Mouse (Mus musculus): ENCODE measurements at regions not wholly inside any gene's neighbourhood (a gene's known extent, or its start where the extent isn't known, plus 50 kb on each side); places are given as distances from the start of the nearest gene placed in this dataset.

DNA sequence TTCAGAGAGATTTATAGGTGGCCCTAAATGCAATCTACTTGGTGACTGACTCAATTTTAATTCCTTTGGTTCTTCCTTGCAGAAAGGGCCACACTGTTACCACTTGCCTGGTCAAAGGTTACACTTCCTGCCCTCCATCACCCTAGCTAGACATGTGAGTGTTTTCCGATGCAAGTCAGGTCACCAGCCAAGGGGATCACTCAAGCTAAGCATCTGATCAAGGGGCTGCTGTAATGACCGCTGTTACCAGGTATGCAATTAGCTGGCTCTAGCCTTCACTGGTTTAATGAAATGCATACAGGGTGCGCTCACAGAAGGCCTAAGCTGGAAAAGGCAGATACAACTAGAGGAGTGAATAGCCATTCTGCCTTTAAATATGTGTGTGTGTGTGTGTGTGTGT lies 105.1 kb downstream of the Mtx2 start:
- DNase-seq = no peak

DNA sequence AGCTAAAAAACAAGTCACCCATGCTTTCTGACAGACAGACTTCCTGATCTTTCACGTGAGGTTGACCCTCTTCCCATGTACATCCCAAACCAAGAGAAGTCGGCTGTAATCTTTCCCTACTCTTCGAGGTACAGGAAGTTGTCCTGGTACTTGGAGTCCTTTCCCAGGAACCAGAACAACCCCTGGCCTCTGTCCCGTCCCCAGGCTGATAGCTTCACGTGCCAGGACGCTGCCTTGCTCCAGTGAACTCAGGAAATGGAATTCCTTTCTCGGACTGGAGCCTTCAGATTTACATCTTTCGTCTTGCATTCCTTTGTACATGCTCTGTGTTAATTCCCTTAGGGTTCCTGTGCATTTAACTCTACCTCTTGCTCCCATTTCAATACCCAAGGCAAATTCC lies 107.6 kb downstream of the Mtx2 start:
- DNase-seq = no peak

DNA sequence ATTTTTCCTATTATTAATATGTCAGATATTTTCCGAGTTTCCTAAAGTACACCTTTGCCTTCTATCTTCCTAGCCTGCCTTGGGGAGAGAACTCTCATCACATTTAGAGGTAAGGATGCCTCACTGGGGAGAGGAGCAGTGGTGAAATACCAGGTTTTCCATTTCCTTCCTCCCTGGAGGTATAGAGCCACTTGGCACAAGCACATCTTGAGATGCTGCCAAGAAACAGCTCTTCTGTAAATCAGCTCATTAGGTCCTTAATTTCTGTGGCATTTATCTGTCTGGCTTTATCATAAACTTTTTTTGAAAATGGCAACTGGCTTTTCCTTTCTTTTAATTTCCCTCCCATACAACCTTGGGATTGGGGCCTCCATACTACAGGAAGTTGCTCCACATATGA lies 108.2 kb downstream of the Mtx2 start:
- no peak for DNase-seq

DNA sequence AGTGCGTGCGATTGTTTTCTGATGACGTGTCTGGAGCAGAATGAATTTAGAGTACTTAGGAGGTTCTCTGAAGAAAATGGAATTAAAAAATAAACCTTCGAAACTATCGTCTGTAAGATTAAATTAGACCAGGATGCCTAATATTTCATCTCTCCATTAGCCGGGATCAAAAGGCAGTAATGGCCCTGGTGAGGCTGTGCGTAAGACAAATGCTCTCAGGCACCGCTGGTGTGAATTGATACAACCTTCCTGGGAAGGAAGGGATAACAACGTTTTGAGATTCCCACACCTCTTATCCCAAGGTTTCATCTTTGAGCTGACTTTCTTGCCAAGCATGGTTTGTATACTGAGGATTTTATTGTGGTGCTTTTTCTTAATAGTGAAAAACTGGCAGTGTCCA lies 113.1 kb downstream of the Mtx2 start:
- DNase-seq = no peak

DNA sequence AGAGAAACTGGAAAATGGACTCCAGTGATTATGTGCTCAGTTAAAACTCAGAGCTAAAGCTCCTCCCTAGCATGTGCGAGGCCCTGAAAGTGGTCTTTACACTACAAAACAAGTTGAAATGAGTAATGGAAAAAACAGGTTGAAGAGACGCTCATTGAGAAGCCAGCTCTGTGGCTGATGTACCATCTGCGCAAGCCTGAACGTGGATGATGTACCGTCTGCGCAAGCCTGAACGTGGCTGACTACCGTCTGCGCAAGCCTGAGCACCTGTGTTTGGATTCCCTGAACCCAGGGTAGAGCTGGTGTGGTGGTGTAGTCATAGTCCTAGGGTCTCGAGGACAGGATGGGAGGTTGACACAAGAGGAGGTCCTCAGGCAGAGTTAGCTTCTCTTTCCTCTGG lies 116.4 kb downstream of the Mtx2 start:
- DNase-seq = no peak

DNA sequence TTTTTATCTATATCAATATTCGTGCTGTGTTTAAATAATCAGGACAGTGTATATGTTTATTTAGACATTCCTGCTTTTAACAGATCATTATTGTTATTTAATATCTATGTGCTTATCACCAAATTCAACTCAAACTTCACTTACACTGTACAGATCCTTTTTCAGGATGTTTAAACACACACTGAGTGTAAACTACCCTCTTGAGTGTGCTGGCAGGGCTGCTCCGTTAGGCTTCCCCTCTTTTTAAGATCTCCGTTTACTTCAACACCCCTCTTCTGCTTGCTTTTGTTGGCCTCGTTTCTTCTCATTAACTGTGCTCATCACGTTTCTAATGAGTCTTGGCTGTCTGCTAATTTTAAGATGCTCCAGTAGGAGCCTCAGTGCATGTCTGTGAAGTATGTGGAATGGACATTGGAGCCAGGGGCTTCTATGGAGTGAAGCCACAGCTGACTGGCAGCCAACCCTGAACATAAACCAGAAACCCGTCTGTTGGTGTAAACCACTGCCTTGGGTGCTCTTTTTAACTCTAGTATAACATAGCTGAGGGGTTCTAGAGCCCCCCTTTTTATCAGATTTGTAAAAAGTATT lies 117.1 kb downstream of the Mtx2 start:
- no peak for DNase-seq

DNA sequence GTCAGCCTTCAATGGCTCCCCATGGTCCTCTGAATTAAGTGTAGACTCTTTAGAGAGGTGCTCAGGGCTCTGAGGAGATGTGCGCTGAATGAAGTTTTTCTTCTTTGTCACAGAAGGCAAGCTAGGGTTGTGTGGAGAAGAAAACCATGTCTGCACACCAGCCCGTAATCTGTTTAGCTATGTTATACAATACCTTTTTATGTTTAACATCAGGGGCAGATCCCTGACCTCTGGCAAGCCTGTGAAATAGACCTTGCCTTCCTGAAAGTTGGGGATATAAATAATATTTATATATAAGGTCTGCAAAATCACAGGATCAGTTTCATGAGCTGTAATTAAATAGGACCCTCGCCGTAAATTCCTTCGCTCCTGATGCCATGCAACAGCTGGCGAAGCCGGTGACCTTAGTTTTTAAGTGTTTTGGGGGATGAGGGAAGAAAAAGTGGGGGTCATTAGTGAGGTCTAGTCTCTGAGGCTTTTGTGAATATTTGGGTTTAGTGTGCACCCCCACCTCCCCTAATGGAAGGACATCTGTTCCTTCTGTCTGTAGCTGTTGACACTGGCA lies 119.7 kb downstream of the Mtx2 start:
- DNase-seq = no peak

DNA sequence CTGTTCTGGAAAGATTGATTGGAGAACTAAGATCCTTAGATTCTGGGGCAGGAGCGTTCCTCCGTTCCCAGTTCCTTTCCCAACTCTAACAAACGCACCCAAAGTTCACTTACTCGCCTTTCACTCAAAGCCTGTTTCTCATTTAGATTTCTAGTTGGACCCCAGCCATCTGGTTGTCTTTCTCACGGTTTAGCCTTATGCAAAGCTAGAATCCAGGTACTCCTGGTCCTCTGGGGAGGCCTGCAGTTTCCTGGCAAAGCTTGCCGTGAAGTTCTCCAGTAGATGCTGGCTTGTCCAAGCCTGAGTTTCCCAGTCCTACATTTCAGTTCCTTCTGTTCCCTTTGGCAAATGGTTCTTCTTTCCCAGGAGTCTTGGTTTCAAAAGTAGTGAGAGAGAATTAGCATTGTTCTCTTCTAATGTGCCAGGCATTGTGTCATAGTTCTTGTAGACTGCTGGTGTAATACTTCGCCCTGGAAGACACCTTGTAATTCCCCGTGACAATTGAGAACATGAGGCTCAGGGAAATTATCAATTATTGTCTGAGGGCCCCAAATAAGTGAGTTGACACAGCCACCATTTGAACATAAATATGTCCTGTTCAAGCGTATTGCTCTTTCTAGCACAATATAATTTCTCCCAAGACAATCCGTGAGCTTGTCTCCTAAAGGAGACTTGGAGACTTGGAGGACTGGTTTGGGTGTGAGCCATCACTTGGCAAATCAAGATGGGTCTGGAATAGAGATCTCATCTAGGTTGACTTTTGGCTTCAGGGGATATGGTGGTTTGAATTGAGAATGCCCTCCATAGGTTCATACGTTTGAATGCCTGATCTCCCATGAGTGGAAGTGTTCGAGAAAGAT lies 126.0 kb downstream of the Mtx2 start:
- DNase-seq = no peak

DNA sequence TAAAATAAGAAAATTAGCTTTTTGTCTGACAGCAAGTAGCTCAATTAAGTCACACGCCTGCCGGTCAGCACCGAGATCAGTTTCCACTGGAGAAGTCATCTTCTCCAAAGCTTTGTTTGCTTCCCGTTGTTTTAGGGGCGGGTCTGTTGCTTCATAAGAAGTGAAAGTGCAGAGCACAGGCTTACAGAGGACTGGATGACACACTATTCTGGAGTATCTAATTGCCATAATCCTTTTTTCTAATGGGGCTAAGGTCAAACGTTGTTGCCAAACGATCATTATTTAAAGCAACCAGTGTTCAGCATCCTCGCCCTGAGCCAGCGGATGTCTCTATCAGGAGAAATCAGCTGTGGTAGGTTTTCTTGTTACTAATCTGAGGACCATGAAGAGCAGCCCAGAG lies 128.5 kb downstream of the Mtx2 start:
- no peak for DNase-seq

DNA sequence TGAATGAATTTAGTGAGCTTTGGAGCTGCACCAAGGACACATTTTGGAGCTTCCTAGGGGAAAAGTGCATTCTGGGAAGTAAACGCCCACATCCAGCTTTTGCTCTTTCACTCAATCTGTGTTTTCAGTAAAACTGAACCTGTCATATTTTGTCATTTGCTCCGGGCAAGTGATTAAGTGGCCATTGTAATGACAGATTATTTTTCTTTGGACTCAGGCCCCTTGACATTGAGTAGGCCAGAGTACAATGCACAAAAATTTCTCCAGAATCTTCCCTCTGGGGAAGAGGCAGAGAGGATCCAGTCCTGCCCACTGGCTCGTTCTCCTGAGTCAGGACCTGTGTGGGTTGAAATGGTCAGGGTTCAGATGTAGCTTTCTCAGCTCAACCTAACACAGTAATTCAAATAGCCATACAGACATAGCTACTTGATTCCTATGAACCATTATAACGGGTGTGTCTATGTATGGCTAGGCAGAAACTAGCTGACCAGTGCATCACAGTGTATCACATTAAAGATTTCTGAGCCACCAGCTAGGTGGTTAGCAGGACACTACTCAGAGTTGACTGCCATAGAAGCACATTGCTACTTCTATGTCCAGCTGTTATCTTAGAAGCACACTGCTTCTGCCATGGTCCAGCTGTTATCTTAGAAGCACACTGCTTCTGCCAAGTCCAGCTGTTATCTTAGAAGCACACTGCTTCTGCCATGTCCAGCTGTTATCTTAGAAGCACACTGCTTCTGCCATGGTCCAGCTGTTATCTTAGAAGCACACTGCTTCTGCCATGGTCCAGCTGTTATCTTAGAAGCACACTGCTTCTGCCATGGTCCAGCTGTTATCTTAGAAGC lies 129.9 kb downstream of the Mtx2 start:
- DNase-seq = no peak

DNA sequence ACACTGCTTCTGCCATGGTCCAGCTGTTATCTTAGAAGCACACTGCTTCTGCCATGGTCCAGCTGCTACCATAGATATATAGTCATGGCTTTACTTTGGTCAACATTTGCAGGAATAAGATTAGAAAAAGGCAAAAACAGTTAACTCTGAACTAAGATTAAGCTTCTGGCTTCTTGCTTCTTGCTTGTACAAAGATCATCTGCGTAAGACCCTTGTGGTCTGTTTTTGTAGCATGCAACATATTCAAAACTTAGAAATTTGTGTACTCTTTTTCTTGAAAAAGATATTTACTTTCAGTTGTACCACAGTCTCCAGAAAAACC lies 130.5 kb downstream of the Mtx2 start:
- no peak for DNase-seq

DNA sequence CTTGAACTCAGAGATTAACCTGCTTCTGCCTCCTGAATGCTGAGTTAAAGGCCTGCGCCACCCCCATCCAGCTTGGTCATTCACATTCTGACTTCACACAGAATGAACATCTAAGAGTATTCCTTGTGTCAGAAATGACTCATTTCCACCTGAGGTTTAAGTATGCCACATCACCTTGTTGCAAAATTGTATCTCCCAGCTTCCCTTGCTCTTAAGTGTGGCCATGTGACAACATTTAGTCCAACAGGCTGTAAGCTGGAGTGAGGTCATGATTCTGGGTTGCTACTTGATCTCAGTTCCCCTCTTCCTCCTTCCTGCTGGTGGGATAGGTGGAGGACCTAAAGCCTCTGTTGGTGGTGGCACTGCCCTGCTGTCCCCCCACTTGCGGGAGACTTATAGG lies 131.0 kb downstream of the Mtx2 start:
- no peak for DNase-seq

DNA sequence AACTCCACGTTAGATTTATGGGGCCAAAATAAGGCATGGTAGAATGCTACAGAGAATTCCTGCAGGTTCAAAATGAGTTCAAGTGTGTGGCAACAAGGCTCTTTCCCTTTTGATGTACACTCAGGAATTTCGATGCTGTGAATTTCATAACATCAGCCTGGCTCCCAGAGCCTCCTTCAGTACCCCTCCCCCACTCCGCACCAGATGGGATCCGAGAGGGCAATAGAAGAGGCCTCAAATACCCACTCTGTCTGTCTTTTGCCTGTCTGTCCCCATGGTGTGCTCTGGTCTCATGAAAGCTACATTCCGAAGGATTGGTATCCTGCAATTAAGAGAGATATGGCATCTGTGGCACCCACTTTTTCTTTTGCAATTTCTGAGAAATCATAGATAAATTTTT lies 134.3 kb downstream of the Mtx2 start:
- DNase-seq = no peak

DNA sequence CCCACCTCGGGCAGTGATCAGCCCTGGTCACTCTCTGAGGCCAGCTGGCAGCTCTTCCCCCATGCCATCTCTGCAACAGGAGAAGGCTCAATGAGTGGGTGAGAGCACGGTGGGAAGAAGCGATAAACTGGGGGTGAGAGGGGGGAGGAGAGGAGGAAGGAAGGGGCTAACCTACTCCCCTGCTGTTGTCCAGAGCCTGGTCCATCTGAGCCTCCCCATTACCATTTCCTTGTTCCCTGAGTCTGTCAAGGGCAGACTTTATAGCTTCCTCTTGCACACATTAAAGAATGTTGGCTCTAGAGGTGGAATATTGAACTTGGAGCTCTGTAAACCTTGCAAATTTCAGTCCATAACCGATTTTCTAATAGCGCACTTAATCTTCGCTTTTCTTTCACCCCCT lies 136.8 kb downstream of the Mtx2 start:
- DNase-seq = no peak

DNA sequence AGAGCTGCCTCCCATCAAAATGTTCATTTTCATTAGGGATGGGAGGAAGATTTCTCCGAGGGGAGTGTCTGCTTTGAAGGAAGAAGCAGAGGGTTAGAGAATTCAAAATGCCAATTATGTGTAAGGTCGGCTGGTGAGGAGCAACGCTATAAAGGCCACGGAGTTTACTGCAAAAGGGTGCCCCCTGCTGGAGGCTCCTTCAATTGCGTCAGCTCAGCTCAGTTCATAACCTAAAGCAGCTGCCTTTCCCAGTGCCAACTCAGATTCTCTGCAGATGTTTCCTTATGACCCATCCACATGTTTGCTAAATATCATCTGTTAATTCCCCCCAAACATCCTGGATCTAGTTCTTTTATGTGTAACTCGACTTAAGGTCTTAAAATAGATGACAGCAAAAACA lies 138.8 kb downstream of the Mtx2 start:
- peak; percentile 16 to 30 for DNase-seq

DNA sequence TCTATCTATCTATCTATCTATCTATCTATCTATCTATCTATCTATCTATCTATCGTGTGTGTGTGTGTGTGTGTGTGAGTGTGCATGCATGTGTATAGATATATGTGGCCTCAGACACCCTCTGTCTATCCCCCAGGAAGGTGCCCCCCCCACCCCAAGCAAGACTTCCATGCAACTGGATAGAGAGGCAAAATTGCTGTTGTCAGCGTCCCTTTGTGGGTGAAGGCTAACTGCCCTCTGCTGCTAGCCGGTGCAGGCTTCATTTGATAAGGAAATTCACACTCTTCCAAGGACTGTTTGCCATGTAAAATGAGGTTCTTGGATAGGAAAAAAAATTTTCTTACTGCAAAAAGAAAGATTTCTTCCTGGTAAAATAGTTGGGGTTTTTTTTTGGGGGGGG lies 139.4 kb downstream of the Mtx2 start:
- no peak for DNase-seq

DNA sequence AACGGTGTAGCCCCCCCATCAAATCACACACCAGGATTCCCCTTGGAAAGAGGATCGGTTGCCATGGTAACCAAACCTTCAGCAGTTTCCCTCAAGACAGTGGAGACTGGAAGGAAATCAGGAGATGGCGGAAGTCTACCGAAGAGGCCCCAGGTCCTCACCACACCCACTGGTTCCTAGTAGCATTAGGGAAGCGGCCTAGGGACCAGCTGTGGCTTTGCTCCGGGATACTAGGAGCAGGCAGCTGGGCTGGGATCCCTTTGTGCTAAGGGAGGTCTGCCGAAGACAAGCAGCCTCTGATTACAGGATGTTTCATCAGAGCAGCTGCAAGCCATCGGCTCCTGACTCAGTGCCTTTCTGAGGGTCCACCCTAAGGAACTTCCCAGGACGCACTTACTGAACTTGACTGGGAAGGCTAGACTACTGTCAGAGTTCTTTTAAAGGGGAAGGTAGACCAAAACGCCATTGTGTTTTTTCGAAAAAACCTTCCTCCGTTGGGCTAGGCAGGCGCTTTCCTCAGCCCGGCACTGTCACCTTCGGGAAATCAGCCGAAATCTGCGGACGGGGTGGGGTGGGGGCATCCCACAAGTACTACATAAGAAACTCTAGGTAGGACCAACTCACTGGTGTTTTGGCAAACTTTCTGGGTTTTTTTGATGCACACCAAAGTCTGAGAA lies 139.9 kb downstream of the Mtx2 start:
- DNase-seq = no peak

DNA sequence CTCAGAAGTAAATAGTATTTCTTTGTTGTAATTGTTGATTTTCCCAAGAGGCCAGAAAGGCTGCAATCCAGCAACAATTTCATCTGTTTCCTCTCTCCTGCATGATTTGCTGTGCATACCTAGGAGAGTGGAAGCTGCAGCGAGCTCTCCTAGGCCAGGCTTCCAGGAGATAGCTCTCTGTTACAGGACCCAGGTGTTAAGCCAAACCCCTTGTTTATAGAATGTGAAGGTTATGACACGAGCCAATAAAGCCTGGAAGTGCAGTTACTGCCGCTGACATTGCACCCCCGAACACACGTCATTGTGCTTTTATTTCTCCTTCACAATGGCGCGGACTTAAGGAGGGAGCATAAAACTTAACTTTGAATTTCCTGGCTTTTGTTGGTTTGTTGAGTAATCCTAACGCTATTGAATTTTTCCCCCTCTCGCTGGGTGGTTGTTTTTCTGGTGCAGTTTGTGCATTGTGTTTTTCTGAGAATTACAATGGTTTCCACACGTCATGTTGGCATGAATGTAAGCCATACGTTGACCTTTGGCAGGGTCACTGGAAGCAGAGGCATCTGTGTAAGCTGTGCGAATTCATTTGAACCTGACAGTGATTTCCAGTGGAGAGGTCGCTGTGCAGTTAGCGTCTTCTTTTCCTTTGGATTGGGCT lies 145.1 kb downstream of the Mtx2 start:
- no peak for DNase-seq

DNA sequence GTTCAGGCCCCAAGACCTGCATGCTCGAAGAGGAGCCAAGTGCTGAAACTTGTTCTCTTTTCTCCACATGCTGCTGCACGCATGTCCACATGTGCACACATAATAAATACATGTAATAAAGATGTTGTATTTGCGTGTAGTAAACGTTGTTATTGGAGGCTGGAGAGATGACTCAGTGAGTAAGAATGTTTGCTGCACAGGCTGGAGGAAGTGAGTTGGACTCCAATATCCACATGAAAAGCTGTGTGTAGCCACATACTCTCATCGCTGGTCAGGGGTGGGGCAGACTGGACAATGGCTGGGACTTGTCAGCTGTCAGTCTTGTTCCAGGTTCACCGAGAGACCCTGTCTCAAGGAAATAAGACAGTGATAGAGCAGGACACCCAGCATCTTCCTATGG lies 147.8 kb downstream of the Mtx2 start:
- no peak for DNase-seq

DNA sequence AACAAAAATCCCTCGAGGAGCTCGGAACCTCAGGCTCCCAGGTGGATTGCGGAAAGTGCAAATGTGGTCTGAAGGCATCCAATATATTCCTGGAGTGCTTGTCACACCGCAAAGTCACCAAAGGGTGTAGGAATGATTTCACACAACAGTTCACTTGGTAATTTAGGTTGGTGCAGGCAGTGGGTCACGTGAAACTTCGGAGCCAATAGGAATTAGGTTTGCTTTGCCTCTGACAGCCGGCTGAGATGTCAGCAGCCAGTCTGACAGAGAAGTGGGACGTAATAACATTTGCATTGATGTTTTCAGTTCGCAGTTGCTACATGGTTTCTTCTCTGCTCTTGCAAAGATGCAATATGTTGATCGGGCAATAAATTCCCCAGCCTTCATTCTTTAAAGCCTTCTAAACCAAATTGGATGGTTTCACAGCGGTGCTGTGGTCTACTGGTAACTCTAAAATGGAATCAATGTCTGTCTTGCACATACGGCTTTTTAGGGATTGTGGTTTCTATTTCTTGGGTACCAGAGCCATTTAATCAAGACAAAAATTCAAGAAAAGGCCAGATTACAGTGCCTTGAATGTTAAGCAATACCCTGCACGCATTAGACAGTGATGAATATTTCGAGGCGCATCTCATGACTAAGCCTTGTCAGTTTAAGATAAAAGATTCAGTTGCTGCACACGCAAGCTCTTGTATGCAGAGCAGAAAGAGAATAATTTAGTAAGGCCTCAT lies 149.2 kb downstream of the Mtx2 start:
- no peak for DNase-seq

DNA sequence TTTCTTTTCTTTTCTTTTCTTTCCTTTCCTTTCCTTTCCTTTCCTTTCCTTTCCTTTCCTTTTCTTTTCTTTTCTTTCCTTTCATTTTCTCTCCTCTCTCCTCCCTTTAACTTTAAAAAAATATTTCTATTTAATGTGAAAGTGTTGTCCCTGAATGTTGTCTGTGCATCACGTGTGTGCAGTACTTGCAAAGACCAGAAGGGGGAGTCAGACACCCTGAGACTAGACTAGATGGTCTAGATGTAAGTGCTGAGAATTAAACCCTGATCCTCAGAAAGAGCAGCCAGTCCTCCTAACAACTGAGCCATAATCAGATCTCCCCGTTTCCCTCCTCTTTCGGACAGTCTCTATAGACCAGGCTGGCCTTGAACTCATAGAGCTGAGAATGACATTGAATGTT lies 151.7 kb downstream of the Mtx2 start:
- no peak for DNase-seq

DNA sequence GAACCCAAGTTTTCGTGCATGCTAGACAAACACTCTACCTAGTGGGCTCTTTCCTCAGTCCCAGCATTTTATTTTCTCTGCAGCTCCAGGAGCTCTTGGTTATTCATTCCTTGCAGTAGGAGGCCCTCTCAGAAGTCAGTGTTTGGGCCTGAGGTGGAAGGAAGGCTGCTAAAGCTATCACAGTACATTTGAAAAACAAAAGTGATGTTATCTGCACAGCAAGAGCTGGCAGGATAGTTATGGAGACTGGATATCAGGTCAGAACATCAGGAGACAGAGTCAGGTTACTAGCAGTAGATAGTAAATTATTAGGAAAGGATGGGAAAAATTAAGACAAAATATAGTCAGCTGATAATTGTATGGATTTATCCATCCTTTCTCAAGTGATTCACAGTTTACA lies 152.2 kb downstream of the Mtx2 start:
- DNase-seq = no peak

All from thymus, adult 18-20 months (tissue).